ENCODE assay signal across 17 mouse cellular contexts in the genomic region with DNA sequence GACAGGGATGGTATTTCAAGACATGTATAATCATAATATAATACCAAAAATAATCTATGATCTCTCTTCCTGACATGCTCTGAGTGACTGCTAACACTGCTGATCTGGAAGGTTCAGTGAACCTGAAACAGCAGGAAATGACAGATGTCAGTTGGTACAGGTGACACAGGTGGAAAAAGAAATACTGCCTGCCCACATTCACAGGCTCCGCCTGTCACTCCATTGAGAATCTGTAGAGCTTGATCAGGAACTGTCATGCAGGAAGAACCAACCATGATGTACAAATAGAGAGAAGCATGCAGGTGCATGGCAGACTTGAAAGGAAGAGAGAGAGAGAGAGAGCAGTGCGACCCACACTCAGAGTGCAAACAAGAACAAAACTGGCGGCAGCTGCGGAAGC.
DNase-seq lines count a peak whose midpoint lies in the region; ATAC-seq and TF ChIP-seq lines count a peak whose summit lies in the region.
"Had no signal": no experiment of that assay in that cellular context is flagged by ENCODE, and none has a peak within 500 bp of the region (broad histone marks: within the 10 kb centered on the region; RNA-seq: fewer than 3 reads in every experiment).

No protein-coding gene starts in this region.

- peak; percentile 21 to 67 for DNase-seq in spleen, adult 2 months (ENCODE audit: low read depth in 1 of 2, low spot score in 2 of 2)
- no peak for DNase-seq in spleen, postnatal 4 days (ENCODE audit: low spot score in 2 of 2)
- DNase-seq in thymus, adult 2 months: peak; percentile 76
- DNase-seq in cerebellum, postnatal 10 days: no peak
- no peak for DNase-seq in cerebellum, adult 9-11 months
- DNase-seq: adrenal gland, adult 8-10 months; cerebellum, adult 2 months; heart, adult 2 months; heart, postnatal 14 days; liver, embryonic 13.5 days had no signal

- no peak overlapping the region for H3K9ac ChIP-seq in midbrain, embryonic 15.5 days
- H3K9ac ChIP-seq: forebrain, embryonic 15.5 days; kidney, embryonic 15.5 days; liver, embryonic 13.5 days had no signal

- 33% methylated on average over 4 of the region's 4 CpGs for WGBS in spleen, adult 2 months
- 6% methylated on average over 4 of the region's 4 CpGs for WGBS in thymus, adult 2 months
- WGBS in midbrain, embryonic 15.5 days: 61% methylated on average over 4 of the region's 4 CpGs

- H3K4me2 ChIP-seq in midbrain, embryonic 15.5 days: no peak overlapping the region
- H3K4me2 ChIP-seq: forebrain, embryonic 15.5 days; kidney, embryonic 15.5 days; liver, embryonic 13.5 days had no signal

- H3K4me1 ChIP-seq in spleen, adult 2 months (ENCODE audit: control insufficient read depth, insufficient read depth, insufficient read length): peaks cover 2% of the 10 kb centered on the region
- peaks cover 10% of the 10 kb centered on the region for H3K4me1 ChIP-seq in thymus, adult 2 months (replicated peaks; ENCODE audit: control insufficient read depth, insufficient read depth, low read length)
- H3K4me1 ChIP-seq in midbrain, embryonic 15.5 days: no peaks in the 10 kb centered on the region
- H3K4me1 ChIP-seq: kidney, embryonic 15.5 days had no signal

- no peak for TF ChIP-seq CTCF in spleen, adult 2 months (IDR thresholded peaks at IDR 0.05; ENCODE audit: extremely low read depth, insufficient read depth, insufficient read length, insufficient replicate concordance)
- TF ChIP-seq CTCF in thymus, adult 2 months (IDR thresholded peaks at IDR 0.05; ENCODE audit: borderline replicate concordance, control insufficient read depth, extremely low read depth, insufficient read depth, low read length, poor library complexity): no peak

- peak; percentile 92 for ATAC-seq in activated CD4-positive, CD25-positive, alpha-beta regulatory T cell, adult 4 months
- no peak for ATAC-seq in midbrain, embryonic 15.5 days (replicated peaks)
- ATAC-seq: forebrain, embryonic 15.5 days; lung, postnatal 0 days had no signal

- H3K9me3 ChIP-seq in midbrain, embryonic 15.5 days: no peaks in the 10 kb centered on the region
- H3K9me3 ChIP-seq: forebrain, embryonic 15.5 days; kidney, embryonic 15.5 days; liver, embryonic 13.5 days had no signal

- peak overlapping the region; percentile 33; the same call in 1 of the 2 replicates for H3K27ac ChIP-seq in spleen, adult 2 months (ENCODE audit: insufficient read depth, low read length)
- H3K27ac ChIP-seq in thymus, adult 2 months (ENCODE audit: control insufficient read depth, insufficient read depth, low read length): peak overlapping the region; percentile 89
- no peak overlapping the region for H3K27ac ChIP-seq in midbrain, embryonic 15.5 days
- H3K27ac ChIP-seq: forebrain, embryonic 15.5 days; heart, adult 2 months; kidney, embryonic 15.5 days; layer of hippocampus, adult 2 months; left cerebral cortex, adult 2 months; liver, embryonic 13.5 days had no signal

- H3K4me3 ChIP-seq in spleen, adult 2 months (ENCODE audit: extremely low read depth, insufficient read depth, insufficient read length): no peak overlapping the region
- no peak overlapping the region for H3K4me3 ChIP-seq in thymus, adult 2 months (ENCODE audit: control insufficient read depth, insufficient read depth, low read length)
- no peak overlapping the region for H3K4me3 ChIP-seq in midbrain, embryonic 15.5 days
- H3K4me3 ChIP-seq: forebrain, embryonic 15.5 days; heart, adult 2 months; kidney, embryonic 15.5 days; layer of hippocampus, adult 2 months; left cerebral cortex, adult 2 months; liver, embryonic 13.5 days had no signal

- TF ChIP-seq POLR2A in spleen, adult 2 months (IDR thresholded peaks at IDR 0.05; ENCODE audit: low read depth, low read length): no peak
- no peak for TF ChIP-seq POLR2A in thymus, adult 2 months (IDR thresholded peaks at IDR 0.05; ENCODE audit: control insufficient read depth, extremely low read depth, insufficient read depth, low read length, poor library complexity)

- no peaks in the 10 kb centered on the region for H3K36me3 ChIP-seq in spleen, adult 2 months (ENCODE audit: control insufficient read depth, insufficient read depth, low read length)
- no peaks in the 10 kb centered on the region for H3K36me3 ChIP-seq in thymus, adult 2 months (ENCODE audit: control insufficient read depth, insufficient read depth, low read length)
- H3K36me3 ChIP-seq in midbrain, embryonic 15.5 days (replicated peaks): no peaks in the 10 kb centered on the region
- H3K36me3 ChIP-seq: forebrain, embryonic 15.5 days; kidney, embryonic 15.5 days; liver, embryonic 13.5 days had no signal

- H3K27me3 ChIP-seq in spleen, adult 2 months (ENCODE audit: control insufficient read depth, insufficient read depth, low read length): no peaks in the 10 kb centered on the region
- no peaks in the 10 kb centered on the region for H3K27me3 ChIP-seq in thymus, adult 2 months (ENCODE audit: control insufficient read depth, insufficient read depth, low read length)
- H3K27me3 ChIP-seq in midbrain, embryonic 15.5 days (replicated peaks): no peaks in the 10 kb centered on the region
- H3K27me3 ChIP-seq: forebrain, embryonic 15.5 days; kidney, embryonic 15.5 days; liver, embryonic 13.5 days had no signal

Comparison
In these comparisons a context has a peak if more than half of its experiments do, and no peak if none do; other contexts are left out.
1. DNase-seq: peak in spleen, adult 2 months (2 of 2) and thymus, adult 2 months (single experiment); none in spleen, postnatal 4 days (0 of 2), cerebellum, postnatal 10 days (0 of 2) and cerebellum, adult 9-11 months (single experiment).